Mouse (Mus musculus) E14TG2a.4 (cell line): ENCODE results near the gene Cptp.
A peak's percentile ranks its signal among the peaks of the same experiment; 100 is the strongest.

Experiments used
- H3K27me3 ChIP-seq: 2 replicates; pipeline ENCODE4 v1.6.1; 2014; ENCODE audit warnings: low read length, control low read depth; ENCODE audit not compliant: insufficient read depth
- H3K36me3 ChIP-seq: 2 replicates; pipeline ENCODE4 v1.6.1; 2014; ENCODE audit warnings: low read length, control low read depth; ENCODE audit not compliant: insufficient read depth
- H3K4me1 ChIP-seq: replicated peaks from 2 replicates; pipeline ENCODE4 v1.6.1; 2014; ENCODE audit warnings: low read depth, low read length, control low read depth
- H3K4me3 ChIP-seq: replicated peaks from 2 replicates; pipeline ENCODE4 v1.5.1; 2014; ENCODE audit warnings: mild to moderate bottlenecking, low read length
- H3K9me3 ChIP-seq: 2 replicates; pipeline ENCODE4 v1.6.1; 2014; ENCODE audit warnings: low read length, control low read depth
- CTCF ChIP-seq: conservative IDR thresholded peaks from 2 replicates; pipeline ENCODE4 v1.5.1; 2014; ENCODE audit warnings: low read length
- NANOG ChIP-seq: IDR thresholded peaks from 2 replicates; pipeline ENCODE4 v1.6.1; 2014; ENCODE audit warnings: borderline replicate concordance, low read length, mixed read lengths
- POU5F1 ChIP-seq: IDR thresholded peaks from 2 replicates; pipeline ENCODE4 v1.6.1; 2014; ENCODE audit warnings: low read length, borderline replicate concordance

Gene Cptp

DNA sequence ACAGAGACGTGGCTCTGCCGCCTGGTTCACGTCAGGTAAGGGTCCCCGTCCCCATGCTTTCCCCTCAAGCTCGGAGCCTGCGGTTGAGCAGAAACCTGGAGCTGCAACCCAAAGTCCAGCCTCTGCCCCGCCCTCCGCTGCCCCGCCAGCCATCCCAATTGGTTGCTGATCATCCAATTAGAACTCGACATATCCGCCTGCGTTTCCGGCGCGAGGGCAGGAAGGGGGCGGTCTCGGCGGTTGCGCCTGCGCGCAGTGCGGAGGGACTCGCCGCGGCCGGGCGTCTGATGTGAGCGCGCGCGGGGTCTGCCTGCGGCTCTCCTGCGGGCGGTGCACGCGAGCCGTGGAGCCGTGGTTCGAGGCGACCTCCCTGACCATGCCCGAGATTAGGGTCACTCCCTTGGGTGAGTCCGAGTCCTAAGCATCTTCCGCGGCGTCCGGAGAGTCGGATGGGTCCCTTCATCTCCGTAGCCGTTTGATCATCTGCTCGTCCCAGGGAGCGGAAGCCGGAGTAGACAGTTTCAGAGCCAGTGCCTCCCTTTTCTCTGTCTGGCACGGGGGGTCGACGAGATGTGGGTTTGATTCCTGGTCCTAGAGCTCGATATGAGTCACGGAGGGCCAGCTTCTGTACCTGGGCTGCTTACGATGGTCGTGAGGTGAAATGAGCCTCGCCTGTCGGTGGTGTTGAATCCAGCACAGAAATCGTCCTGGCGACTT, at the start of gene Cptp, which contains the start of gene Ints11:
Cptp (minus strand) TSS at position 124 of the 717 bp plus-strand sequence.
Ints11 (plus strand) TSS at position 230 of the 717 bp plus-strand sequence.
- no peaks in the 10 kb centered on the region for H3K27me3 ChIP-seq
- no peaks in the 10 kb centered on the region for H3K9me3 ChIP-seq
- H3K4me3 ChIP-seq = peak within 1 kb of the TSS; percentile 93
- H3K4me1 ChIP-seq = peaks cover 39% of the 10 kb centered on the region
- peaks cover 71% of the 10 kb centered on the region for H3K36me3 ChIP-seq
- TF ChIP-seq POU5F1 = no peak
- TF ChIP-seq NANOG = no peak
- no peak for TF ChIP-seq CTCF

GRCm38 (mm10) chr4:155908751-155909150, 39.5 kb upstream of the Cptp start:
- Histone ChIP-seq H3K36me3 (peaks cover 29% of the 10 kb centered on the region), H3K4me1 (peaks cover 5% of the 10 kb centered on the region), H3K9me3 (no peaks in the 10 kb centered on the region), H3K4me3 (no peak overlapping the region), H3K27me3 (0 out of 2 replicates have a peak, but pooled peaks cover 3% of the 10 kb centered on the region)
- TF ChIP-seq NANOG = no peak
- TF ChIP-seq CTCF = no peak
- TF ChIP-seq POU5F1 = no peak

GRCm38 (mm10) chr4:155908281-155908680, 39.0 kb upstream of the Cptp start:
- Histone ChIP-seq H3K4me1 (peaks cover 10% of the 10 kb centered on the region), H3K27me3 (0 out of 2 replicates have a peak, but pooled peaks cover 3% of the 10 kb centered on the region), H3K4me3 (no peak overlapping the region), H3K36me3 (peaks cover 34% of the 10 kb centered on the region), H3K9me3 (no peaks in the 10 kb centered on the region)
- TF ChIP-seq CTCF = no peak

GRCm38 (mm10) chr4:155907003-155907402, 37.8 kb upstream of the Cptp start:
- TF ChIP-seq POU5F1 (no peak), NANOG (no peak), CTCF (no peak)
- Histone ChIP-seq H3K4me1 (peaks cover 12% of the 10 kb centered on the region), H3K9me3 (no peaks in the 10 kb centered on the region), H3K27me3 (0 out of 2 replicates have a peak, but pooled peaks cover 3% of the 10 kb centered on the region), H3K4me3 (no peak overlapping the region), H3K36me3 (peaks cover 47% of the 10 kb centered on the region)

DNA sequence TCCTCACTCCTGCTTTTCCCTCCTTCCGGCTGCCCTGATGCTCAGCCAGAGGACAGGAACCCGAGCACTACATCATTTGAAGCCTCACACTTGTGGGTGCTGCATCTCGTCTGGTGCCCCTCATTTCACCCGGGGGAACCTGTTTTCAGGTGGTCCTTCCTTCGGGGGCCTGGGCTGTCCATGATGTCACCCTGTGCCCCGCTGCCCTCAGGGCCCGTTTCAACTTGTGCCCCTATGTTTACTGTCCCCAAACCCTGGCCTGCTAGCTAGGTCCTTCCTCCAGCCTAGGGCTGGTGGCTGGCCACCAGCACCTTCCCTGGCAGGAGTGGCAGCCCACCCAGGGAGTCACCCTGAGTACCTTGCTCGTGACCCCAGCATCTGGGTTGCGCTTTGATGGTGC, 36.9 kb upstream of the Cptp start:
- Histone ChIP-seq H3K27me3 (0 out of 2 replicates have a peak, but pooled peaks cover 3% of the 10 kb centered on the region), H3K9me3 (no peaks in the 10 kb centered on the region), H3K4me3 (no peak overlapping the region), H3K36me3 (peaks cover 56% of the 10 kb centered on the region), H3K4me1 (peaks cover 12% of the 10 kb centered on the region)
- TF ChIP-seq CTCF (no peak), NANOG (no peak), POU5F1 (no peak)

DNA sequence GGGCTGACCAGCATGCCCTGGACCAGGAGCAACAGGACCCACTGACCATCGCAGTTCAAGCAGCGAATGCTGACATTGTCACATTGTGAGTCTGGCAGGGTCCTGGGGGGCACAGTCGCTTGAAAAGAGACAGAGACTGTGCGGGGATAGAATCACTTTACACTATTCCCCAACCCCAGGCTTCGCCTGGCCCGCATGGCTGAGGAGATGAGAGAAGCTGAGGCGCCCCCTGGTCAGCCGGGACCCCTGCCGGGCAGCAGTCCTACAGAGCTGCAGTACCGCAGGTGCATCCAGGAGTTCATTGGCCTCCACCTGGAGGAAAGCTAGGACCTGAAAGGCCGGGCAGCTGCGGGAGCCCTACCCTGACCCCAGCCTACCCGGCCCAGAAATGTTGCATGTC, 36.4 kb upstream of the Cptp start:
- H3K27me3 ChIP-seq = no peaks in the 10 kb centered on the region
- no peak overlapping the region for H3K4me3 ChIP-seq
- H3K9me3 ChIP-seq = no peaks in the 10 kb centered on the region
- H3K4me1 ChIP-seq = peaks cover 12% of the 10 kb centered on the region
- peaks cover 59% of the 10 kb centered on the region for H3K36me3 ChIP-seq
- TF ChIP-seq POU5F1 (no peak), NANOG (no peak), CTCF (no peak)

DNA sequence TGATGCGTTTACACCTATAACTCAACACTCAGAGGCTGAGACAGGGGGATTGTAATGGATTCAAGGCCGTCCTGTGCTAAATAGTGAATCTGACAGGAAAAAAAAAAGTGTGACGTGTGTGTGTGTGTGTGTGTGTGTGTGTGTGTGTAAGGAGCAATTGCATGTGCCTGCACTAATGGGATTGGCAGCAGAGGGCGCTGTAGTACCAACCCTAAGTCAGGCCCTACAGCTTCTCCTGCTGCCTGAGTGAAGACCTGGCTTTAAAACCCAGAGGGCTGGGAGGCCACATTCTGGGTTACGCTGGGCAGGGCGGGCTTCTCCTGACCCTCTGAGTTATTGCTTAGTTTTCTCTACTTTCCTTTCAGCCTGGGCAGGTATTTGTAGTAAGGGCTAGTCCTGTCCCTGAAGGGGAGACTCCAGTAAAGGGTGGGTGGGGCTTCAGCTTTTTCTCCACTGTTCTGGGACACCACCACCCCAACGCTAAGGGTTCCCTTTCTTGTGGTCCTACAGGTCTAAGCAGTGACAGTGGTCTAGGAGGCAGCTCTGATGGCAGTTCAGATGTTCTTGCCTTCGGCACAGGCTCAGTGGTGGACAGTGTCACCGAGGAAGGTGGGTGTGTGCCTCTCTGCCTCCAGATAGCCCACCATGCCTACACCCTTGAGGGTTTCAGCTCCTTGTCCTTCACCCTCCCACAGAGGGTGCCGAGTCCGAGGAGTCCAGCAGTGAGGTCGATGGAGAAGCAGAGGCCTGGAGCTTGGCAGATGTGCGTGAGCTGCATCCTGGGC, 35.3 kb upstream of the Cptp start:
- H3K27me3 ChIP-seq = no peaks in the 10 kb centered on the region
- TF ChIP-seq CTCF (no peak; the same call in 1 of the 2 replicates), POU5F1 (no peak), NANOG (no peak)
- H3K9me3 ChIP-seq = no peaks in the 10 kb centered on the region

DNA sequence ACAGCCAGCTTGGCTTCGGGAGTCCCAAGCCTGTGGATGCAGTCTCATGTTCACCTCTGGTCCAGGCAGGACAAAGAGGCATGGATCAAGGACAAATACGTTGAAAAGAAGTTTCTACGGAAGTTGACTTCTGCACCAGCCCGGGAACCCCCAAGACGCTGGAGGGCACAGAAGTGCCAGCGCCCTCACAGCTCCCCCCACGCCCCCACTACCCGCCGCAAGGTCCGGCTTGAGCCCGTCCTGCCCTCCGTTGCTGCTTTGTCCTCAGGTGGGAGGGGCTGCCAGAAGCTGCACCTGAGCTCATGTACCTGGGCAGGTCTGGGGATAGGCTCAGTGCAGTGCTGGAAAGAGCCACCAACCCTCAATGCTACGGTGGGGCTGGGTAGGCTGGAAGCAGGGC, 34.0 kb upstream of the Cptp start:
- H3K9me3 ChIP-seq = no peaks in the 10 kb centered on the region
- no peak for TF ChIP-seq CTCF
- TF ChIP-seq NANOG = no peak
- TF ChIP-seq POU5F1 = no peak
- H3K27me3 ChIP-seq = no peaks in the 10 kb centered on the region
- H3K4me1 ChIP-seq = peaks cover 12% of the 10 kb centered on the region
- no peak overlapping the region for H3K4me3 ChIP-seq
- H3K36me3 ChIP-seq = peaks cover 82% of the 10 kb centered on the region

More for the DNA sequence above, 35.3 kb upstream of the Cptp start:
- H3K36me3 ChIP-seq = peaks cover 70% of the 10 kb centered on the region
- no peak overlapping the region for H3K4me3 ChIP-seq
- H3K4me1 ChIP-seq = peaks cover 12% of the 10 kb centered on the region
